Mouse (Mus musculus): ENCODE measurements around the gene Nxn. TPM values are rescaled to one million over a fixed set of nuclear protein-coding genes. Genes with fewer than 3 reads are reported as not detected.
A peak's percentile ranks its signal among the peaks of the same experiment; 100 is the strongest.

The Nxn gene
- polyA plus RNA-seq, 1 experiment from 2014 or later: 57.3 TPM

- Histone ChIP-seq H3K36me3 (no peaks in the 10 kb centered on the region), H3K9ac (no peak overlapping the region), H3K27ac (no peak overlapping the region), H3K4me1 (peaks cover 67% of the 10 kb centered on the region), H3K4me3 (no peak overlapping the region), H3K27me3 (no peaks in the 10 kb centered on the region), H3K4me2 (replicated peaks) (no peak overlapping the region), H3K9me3 (replicated peaks) (no peaks in the 10 kb centered on the region)
- 71% methylated on average over 6 of the region's 6 CpGs for WGBS
- ATAC-seq (ENCODE audit: low FRiP score): no peak
Measured at GRCm38 (mm10) chr11:76355425-76355824, 43.5 kb downstream of the Nxn start.

GRCm38 (mm10) chr11:76352861-76353558 lies 45.9 kb downstream of the Nxn start:
- Histone ChIP-seq H3K4me1 (peaks cover 66% of the 10 kb centered on the region), H3K4me3 (no peak overlapping the region), H3K4me2 (replicated peaks) (no peak overlapping the region), H3K27me3 (no peaks in the 10 kb centered on the region), H3K9me3 (replicated peaks) (no peaks in the 10 kb centered on the region), H3K27ac (peak overlapping the region; percentile 65), H3K36me3 (no peaks in the 10 kb centered on the region), H3K9ac (no peak overlapping the region)
- 45% methylated on average over 16 of the region's 16 CpGs for WGBS
- no peak for ATAC-seq (ENCODE audit: low FRiP score)

- Histone ChIP-seq H3K27me3 (no peaks in the 10 kb centered on the region), H3K4me2 (replicated peaks) (no peak overlapping the region), H3K27ac (0 out of 2 replicates have a peak overlapping the region, but pooled peaks have one; percentile 25), H3K9me3 (replicated peaks) (no peaks in the 10 kb centered on the region), H3K4me3 (no peak overlapping the region), H3K4me1 (peaks cover 63% of the 10 kb centered on the region), H3K36me3 (no peaks in the 10 kb centered on the region), H3K9ac (no peak overlapping the region)
- 15% methylated on average over 3 of the region's 3 CpGs for WGBS
- ATAC-seq (ENCODE audit: low FRiP score): no peak
Measured at GRCm38 (mm10) chr11:76351624-76352011, 47.3 kb downstream of the Nxn start.

GRCm38 (mm10) chr11:76350931-76351623 lies 47.9 kb downstream of the Nxn start:
- Histone ChIP-seq H3K9me3 (replicated peaks) (no peaks in the 10 kb centered on the region), H3K27me3 (no peaks in the 10 kb centered on the region), H3K4me2 (replicated peaks) (no peak overlapping the region), H3K9ac (no peak overlapping the region), H3K4me3 (no peak overlapping the region), H3K27ac (peak overlapping the region; percentile 66; the same call in 1 of the 2 replicates), H3K4me1 (peaks cover 63% of the 10 kb centered on the region), H3K36me3 (no peaks in the 10 kb centered on the region)
- 11% methylated on average over 10 of the region's 10 CpGs for WGBS
- ATAC-seq (ENCODE audit: low FRiP score): no peak

- H3K27ac ChIP-seq: peak overlapping the region; percentile 66; the same call in 1 of the 2 replicates
- no peaks in the 10 kb centered on the region for H3K36me3 ChIP-seq
- no peaks in the 10 kb centered on the region for H3K27me3 ChIP-seq
- H3K9ac ChIP-seq: no peak overlapping the region
- no peak for ATAC-seq (ENCODE audit: low FRiP score)
- H3K4me3 ChIP-seq: no peak overlapping the region
- peaks cover 58% of the 10 kb centered on the region for H3K4me1 ChIP-seq
- WGBS: 49% methylated on average over 5 of the region's 5 CpGs
- H3K4me2 ChIP-seq (replicated peaks): no peak overlapping the region
- no peaks in the 10 kb centered on the region for H3K9me3 ChIP-seq (replicated peaks)
Measured at GRCm38 (mm10) chr11:76349833-76350232, 49.1 kb downstream of the Nxn start.

GRCm38 (mm10) chr11:76347589-76347988 lies 51.4 kb downstream of the Nxn start:
- no peaks in the 10 kb centered on the region for H3K9me3 ChIP-seq (replicated peaks)
- no peak overlapping the region for H3K4me3 ChIP-seq
- H3K4me1 ChIP-seq: peaks cover 56% of the 10 kb centered on the region
- H3K4me2 ChIP-seq (replicated peaks): no peak overlapping the region
- no peak for ATAC-seq (ENCODE audit: low FRiP score)
- H3K9ac ChIP-seq: no peak overlapping the region
- WGBS: 35% methylated on average over 4 of the region's 4 CpGs
- H3K27me3 ChIP-seq: no peaks in the 10 kb centered on the region
- H3K27ac ChIP-seq: no peak overlapping the region
- H3K36me3 ChIP-seq: no peaks in the 10 kb centered on the region

- Histone ChIP-seq H3K36me3 (no peaks in the 10 kb centered on the region), H3K4me1 (peaks cover 18% of the 10 kb centered on the region), H3K4me3 (no peak overlapping the region), H3K4me2 (replicated peaks) (no peak overlapping the region), H3K9ac (no peak overlapping the region), H3K27ac (0 out of 2 replicates have a peak overlapping the region, but pooled peaks have one; percentile 42), H3K9me3 (replicated peaks) (no peaks in the 10 kb centered on the region), H3K27me3 (no peaks in the 10 kb centered on the region)
- 51% methylated on average over 9 of the region's 9 CpGs for WGBS
- no peak for ATAC-seq (ENCODE audit: low FRiP score)
Measured at GRCm38 (mm10) chr11:76343031-76343430, 55.9 kb downstream of the Nxn start.

GRCm38 (mm10) chr11:76341884-76342645 lies 56.9 kb downstream of the Nxn start:
- Histone ChIP-seq H3K4me1 (peaks cover 15% of the 10 kb centered on the region), H3K36me3 (no peaks in the 10 kb centered on the region), H3K9ac (no peak overlapping the region), H3K9me3 (replicated peaks) (no peaks in the 10 kb centered on the region), H3K27me3 (no peaks in the 10 kb centered on the region), H3K4me3 (no peak overlapping the region), H3K27ac (no peak overlapping the region), H3K4me2 (replicated peaks) (no peak overlapping the region)
- no peak for ATAC-seq (ENCODE audit: low FRiP score)
- 78% methylated on average over 14 of the region's 14 CpGs for WGBS

- Histone ChIP-seq H3K4me1 (peaks cover 15% of the 10 kb centered on the region), H3K27ac (no peak overlapping the region), H3K9ac (no peak overlapping the region), H3K4me2 (replicated peaks) (no peak overlapping the region), H3K4me3 (no peak overlapping the region), H3K9me3 (replicated peaks) (no peaks in the 10 kb centered on the region), H3K27me3 (no peaks in the 10 kb centered on the region), H3K36me3 (no peaks in the 10 kb centered on the region)
- 67% methylated on average over 14 of the region's 14 CpGs for WGBS
- ATAC-seq (ENCODE audit: low FRiP score): no peak
Measured at GRCm38 (mm10) chr11:76341163-76341562, 57.8 kb downstream of the Nxn start.

- ATAC-seq (ENCODE audit: low FRiP score): no peak
- Histone ChIP-seq H3K4me1 (peaks cover 22% of the 10 kb centered on the region), H3K27ac (no peak overlapping the region), H3K9ac (no peak overlapping the region), H3K27me3 (no peaks in the 10 kb centered on the region), H3K4me3 (no peak overlapping the region), H3K9me3 (replicated peaks) (no peaks in the 10 kb centered on the region), H3K4me2 (replicated peaks) (no peak overlapping the region), H3K36me3 (no peaks in the 10 kb centered on the region)
- 80% methylated on average over 5 of the region's 5 CpGs for WGBS
Measured at GRCm38 (mm10) chr11:76339830-76340229, 59.1 kb downstream of the Nxn start.

- ATAC-seq (ENCODE audit: low FRiP score): no peak
- H3K36me3 ChIP-seq: no peaks in the 10 kb centered on the region
- no peak overlapping the region for H3K4me2 ChIP-seq (replicated peaks)
- H3K4me1 ChIP-seq: peaks cover 25% of the 10 kb centered on the region
- H3K9ac ChIP-seq: no peak overlapping the region
- 79% methylated on average over 11 of the region's 11 CpGs for WGBS
- H3K4me3 ChIP-seq: no peak overlapping the region
- H3K27me3 ChIP-seq: no peaks in the 10 kb centered on the region
- no peak overlapping the region for H3K27ac ChIP-seq
- no peaks in the 10 kb centered on the region for H3K9me3 ChIP-seq (replicated peaks)
Measured at GRCm38 (mm10) chr11:76339141-76339540, 59.8 kb downstream of the Nxn start.

GRCm38 (mm10) chr11:76338656-76339055 lies 60.3 kb downstream of the Nxn start:
- no peaks in the 10 kb centered on the region for H3K9me3 ChIP-seq (replicated peaks)
- H3K27ac ChIP-seq: no peak overlapping the region
- H3K4me3 ChIP-seq: no peak overlapping the region
- H3K27me3 ChIP-seq: no peaks in the 10 kb centered on the region
- ATAC-seq (ENCODE audit: low FRiP score): no peak
- H3K4me2 ChIP-seq (replicated peaks): no peak overlapping the region
- whole genome bisulfite sequencing: 90% methylated on average over 8 of the region's 8 CpGs
- no peak overlapping the region for H3K9ac ChIP-seq
- peaks cover 23% of the 10 kb centered on the region for H3K4me1 ChIP-seq
- no peaks in the 10 kb centered on the region for H3K36me3 ChIP-seq
